Mouse (Mus musculus) left cerebral cortex, postnatal 14 days (tissue): ENCODE data around the gene Pim3. TPM values are rescaled to one million over a fixed set of nuclear protein-coding genes. Genes with fewer than 3 reads are reported as not detected.
"Not testable (repeated sequence)": the region's sequence is repeated elsewhere in the genome, so short reads cannot be mapped to it uniquely, and the experiment has no call there.

ENCODE experiments used
- DNase-seq, 2 experiments: peaks; one replicate each; pipeline ENCODE4 v3.0.0; 2021 to 2022; ENCODE audit warnings: low spot score in 2 of 2, mixed read lengths in 1 of 2
- intact Hi-C: fragments of 180-260 bp; cut with DNase I; formaldehyde crosslinking; loops from one replicate; pipeline ENCODE4 v1.15.1; 2025
- long read RNA-seq, 2 experiments: library from polyadenylated mRNA; stranded (forward); transcript quantifications; one replicate each; pipeline ENCODE4 v2.0.0; 2021
- total RNA-seq, 2 experiments: library from RNA; stranded (reverse); gene quantifications; 2 replicates each; pipeline ENCODE4 v1.2.3; 2021

Pim3 gene
- total RNA-seq: 10 to 100 TPM; 37.3 to 40.4 TPM
- long read RNA-seq, experiment 1, transcript Pim3-201 (6 exons, 2,427 nt): major isoform, 76 of 86 reads
- long read RNA-seq, experiment 1, partial matches to known transcripts: 5 of 86 reads
- long read RNA-seq, experiment 1, other reads (novel, unspliced or antisense): 5 of 86 reads
- long read RNA-seq, experiment 2, transcript Pim3-201 (6 exons, 2,427 nt): major isoform, 70 of 76 reads
- long read RNA-seq, experiment 2, partial matches to known transcripts: 5 of 76 reads
- long read RNA-seq, experiment 2, other reads (novel, unspliced or antisense): 1 of 76 reads

GRCm38 (mm10) chr15:88861772-88862622 lies at the start of gene Pim3:
Pim3 (plus strand) TSS chr15:88862186.
- intact Hi-C loops: loop anchor here (5.0 kb wide), 1 partner anchor 35 kb away; no protein-coding TSS in a partner anchor
- DNase-seq: peak; percentile 97 to 98

GRCm38 (mm10) chr15:88813262-88813661 lies 48.7 kb upstream of the Pim3 start:
- no peak for DNase-seq
- intact Hi-C loops: loop anchor here (10.0 kb wide), 1 partner anchor 48 kb away; no protein-coding TSS in a partner anchor

GRCm38 (mm10) chr15:88813873-88814272 lies 48.1 kb upstream of the Pim3 start:
- intact Hi-C loops: loop anchor here (10.0 kb wide), 1 partner anchor 49 kb away; no protein-coding TSS in a partner anchor

GRCm38 (mm10) chr15:88814411-88815047 lies 47.5 kb upstream of the Pim3 start:
- intact Hi-C loops: loop anchor here (10.0 kb wide), 1 partner anchor 50 kb away; no protein-coding TSS in a partner anchor
- DNase-seq: no peak

More at GRCm38 (mm10) chr15:88813873-88814272, 48.1 kb upstream of the Pim3 start:
- DNase-seq: not testable (repeated sequence)

- DNase-seq: no peak
- intact Hi-C loops: loop anchor here (10.0 kb wide), 1 partner anchor 50 kb away; no protein-coding TSS in a partner anchor
These were observed 46.7 kb upstream of the Pim3 start for GRCm38 (mm10) chr15:88815196-88815700.

- intact Hi-C loops: loop anchor here (10.0 kb wide), 1 partner anchor 54 kb away; no protein-coding TSS in a partner anchor
- DNase-seq: peak; percentile 100
These were observed 42.7 kb upstream of the Pim3 start, which contains the start of the genes Alg12 and Creld2 for GRCm38 (mm10) chr15:88819026-88819905. Alg12 (minus strand) TSS chr15:88819318. Creld2 (plus strand) TSS chr15:88819646.

- intact Hi-C loops: loop anchor here (10.0 kb wide), 2 partner anchors 55 to 265 kb away; partner anchors contain the start of gene Selenoo
- DNase-seq: no peak
These were observed 42.1 kb upstream of the Pim3 start for GRCm38 (mm10) chr15:88819906-88820303.

- DNase-seq: no peak
- intact Hi-C loops: loop anchor here (10.0 kb wide), 1 partner anchor 263 kb away; the partner anchor contains the start of gene Selenoo
These were observed 40.6 kb upstream of the Pim3 start for GRCm38 (mm10) chr15:88821403-88821802.

- DNase-seq: no peak
- intact Hi-C loops: loop anchor here (10.0 kb wide), 1 partner anchor 262 kb away; the partner anchor contains the start of gene Selenoo
These were observed 39.5 kb upstream of the Pim3 start for GRCm38 (mm10) chr15:88822513-88822912.

GRCm38 (mm10) chr15:88823376-88823775 lies 38.6 kb upstream of the Pim3 start:
- intact Hi-C loops: loop anchor here (10.0 kb wide), 1 partner anchor 261 kb away; the partner anchor contains the start of gene Selenoo
- no peak for DNase-seq

- intact Hi-C loops: loop anchor here (5.0 to 10.0 kb wide), 2 partner anchors 35 to 257 kb away; partner anchors contain the start of genes Pim3 and Selenoo
- DNase-seq: no peak
These were observed 34.5 kb upstream of the Pim3 start for GRCm38 (mm10) chr15:88827466-88827865.

- peak; percentile 46 to 66 for DNase-seq
- intact Hi-C loops: loop anchor here (1.0 to 10.0 kb wide), 4 partner anchors 34 to 257 kb away; partner anchors contain the start of genes Pim3 and Selenoo
These were observed 33.8 kb upstream of the Pim3 start for GRCm38 (mm10) chr15:88827991-88828799.

- peak; percentile 89 to 90 for DNase-seq
- intact Hi-C loops: loop anchor here (1.0 to 10.0 kb wide), 4 partner anchors 33 to 256 kb away; partner anchors contain the start of genes Pim3 and Selenoo
These were observed 32.9 kb upstream of the Pim3 start for GRCm38 (mm10) chr15:88828800-88829705.

GRCm38 (mm10) chr15:88829791-88830440 lies 32.1 kb upstream of the Pim3 start:
- DNase-seq: peak; percentile 42 to 69
- intact Hi-C loops: loop anchor here (5.0 to 10.0 kb wide), 2 partner anchors 32 to 255 kb away; partner anchors contain the start of genes Pim3 and Selenoo

- intact Hi-C loops: no loop called here
- DNase-seq: no peak
These were observed 31.3 kb upstream of the Pim3 start for GRCm38 (mm10) chr15:88830696-88831095.
